Mouse (Mus musculus) liver, embryonic 14.5 days (tissue): ENCODE results near the gene Hist1h4j.

ENCODE experiments used
- CTCF ChIP-seq: IDR thresholded peaks from 2 replicates; pipeline ENCODE4 v1.5.1; 2016; ENCODE audit warnings: antibody characterized with exemption, low read depth, control low read depth
- EP300 ChIP-seq: IDR thresholded peaks from 2 replicates; pipeline ENCODE4 v1.6.1; 2016; ENCODE audit warnings: antibody characterized with exemption, low read depth

GRCm38 (mm10) chr13:21783734-21784161 is 48.9 kb downstream of the Hist1h4j start:
- TF ChIP-seq CTCF: no peak
- TF ChIP-seq EP300: no peak
